ENCODE assay signal across 8 mouse cellular contexts in the genomic region with DNA sequence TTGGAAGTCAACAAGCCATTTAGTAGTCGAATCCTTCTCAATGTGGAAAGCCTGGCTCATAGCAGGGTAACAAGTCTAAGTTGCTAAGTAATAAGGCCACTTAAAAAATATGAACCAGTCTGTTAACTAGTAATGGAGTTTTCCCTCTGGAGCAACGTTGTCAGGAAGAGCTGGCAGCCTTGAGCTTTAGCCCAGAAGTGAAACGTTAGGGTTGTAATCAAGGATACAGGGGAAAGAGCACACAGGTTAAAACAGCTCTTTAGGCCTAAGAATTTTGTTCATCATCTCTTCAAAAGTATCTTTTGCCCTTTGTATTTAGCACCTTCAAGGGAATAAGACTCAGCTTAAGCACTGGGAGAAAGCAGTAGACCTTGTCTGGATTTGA. TPM values are rescaled to one million over a fixed set of nuclear protein-coding genes. Genes with fewer than 3 reads are reported as not detected.
DNase-seq lines count a peak whose midpoint lies in the region; ATAC-seq and TF ChIP-seq lines count a peak whose summit lies in the region.

No protein-coding gene starts in this region.

- TF ChIP-seq CTCF in MEL (IDR thresholded peaks at IDR 0.05 in 2 of 3, conservative IDR thresholded peaks at IDR 0.05 in 1 of 3; ENCODE audit: control insufficient read depth in 1 of 3, insufficient read depth in 1 of 3, low read depth in 2 of 3, low read length in 3 of 3, poor library complexity in 1 of 3, severe bottlenecking in 1 of 3), result no peak

- H3K9ac ChIP-seq in heart, embryonic 15.5 days, result peak overlapping the region; percentile 57
- H3K9ac ChIP-seq in MEL (ENCODE audit: control insufficient read depth, low read depth, low read length, poor library complexity, severe bottlenecking), result peak overlapping the region; percentile 87
- H3K9ac ChIP-seq in forebrain, embryonic 16.5 days (replicated peaks; ENCODE audit: low read depth, low read length), result peak overlapping the region; percentile 58
- H3K9ac ChIP-seq in midbrain, embryonic 11.5 days (ENCODE audit: low read length), result peak overlapping the region; percentile 69

- H3K79me2 ChIP-seq in MEL (ENCODE audit: control insufficient read depth, insufficient read depth, low read length, poor library complexity), result peaks cover 3% of the 10 kb centered on the region; the same call in 1 of the 2 replicates

- no peak for TF ChIP-seq EP300 in MEL (IDR thresholded peaks at IDR 0.05; ENCODE audit: low read depth in 1 of 2, low read length in 2 of 2)

- TF ChIP-seq RAD21 in MEL (IDR thresholded peaks at IDR 0.05; ENCODE audit: low read depth, low read length), result no peak

- H3K9me3 ChIP-seq in heart, embryonic 15.5 days (replicated peaks), result no peaks in the 10 kb centered on the region
- no peaks in the 10 kb centered on the region for H3K9me3 ChIP-seq in MEL (replicated peaks; ENCODE audit: insufficient read depth, low read length)
- no peaks in the 10 kb centered on the region for H3K9me3 ChIP-seq in forebrain, embryonic 16.5 days (ENCODE audit: control insufficient read depth, low read length)
- no peaks in the 10 kb centered on the region for H3K9me3 ChIP-seq in midbrain, embryonic 11.5 days (ENCODE audit: control insufficient read depth, low read length)

- TF ChIP-seq POLR2A in MEL (IDR thresholded peaks at IDR 0.05; ENCODE audit: control insufficient read depth in 1 of 2, insufficient read depth in 1 of 2, low read depth in 1 of 2, low read length in 2 of 2, poor library complexity in 1 of 2), result no peak

- no peak for ATAC-seq in heart, embryonic 15.5 days (replicated peaks; ENCODE audit: insufficient number of reproducible peaks, insufficient read depth, low FRiP score, low read depth)
- ATAC-seq in forebrain, embryonic 16.5 days, result no peak
- no peak for ATAC-seq in midbrain, embryonic 11.5 days (ENCODE audit: low FRiP score)
- no peak for ATAC-seq in frontal cortex, adult (ENCODE audit: low TSS enrichment)

- WGBS in heart, embryonic 15.5 days, result 6% methylated on average over 3 of the region's 3 CpGs
- WGBS in forebrain, embryonic 16.5 days, result 4% methylated on average over 3 of the region's 3 CpGs
- 10% methylated on average over 3 of the region's 3 CpGs for WGBS in midbrain, embryonic 11.5 days

- peak overlapping the region; percentile 53 for H3K4me3 ChIP-seq in heart, embryonic 15.5 days
- peak overlapping the region; percentile 0 to 44 for H3K4me3 ChIP-seq in MEL (ENCODE audit: control insufficient read depth in 1 of 2, insufficient read depth in 1 of 2, low read depth in 2 of 2, low read length in 2 of 2)
- peak overlapping the region; percentile 44 for H3K4me3 ChIP-seq in forebrain, embryonic 16.5 days (replicated peaks; ENCODE audit: low read length)
- peak overlapping the region; percentile 32 for H3K4me3 ChIP-seq in midbrain, embryonic 11.5 days (ENCODE audit: low read depth, low read length)

- no peaks in the 10 kb centered on the region for H3K27me3 ChIP-seq in heart, embryonic 15.5 days
- H3K27me3 ChIP-seq in MEL (ENCODE audit: control insufficient read depth in 1 of 2, insufficient read depth in 2 of 2, low read length in 2 of 2), result no peaks in the 10 kb centered on the region
- no peaks in the 10 kb centered on the region for H3K27me3 ChIP-seq in forebrain, embryonic 16.5 days (replicated peaks; ENCODE audit: control insufficient read depth, insufficient read depth, low read length)
- H3K27me3 ChIP-seq in midbrain, embryonic 11.5 days (ENCODE audit: control insufficient read depth, insufficient read depth, low read length), result no peaks in the 10 kb centered on the region

- H3K27ac ChIP-seq in heart, embryonic 15.5 days, result peak overlapping the region; percentile 91
- H3K27ac ChIP-seq in MEL (ENCODE audit: control insufficient read depth, low read depth, low read length), result peak overlapping the region; percentile 100
- peak overlapping the region; percentile 81 for H3K27ac ChIP-seq in forebrain, embryonic 16.5 days (ENCODE audit: low read length)
- peak overlapping the region; percentile 90 for H3K27ac ChIP-seq in midbrain, embryonic 11.5 days (ENCODE audit: low read depth, low read length)

- peaks cover 18% of the 10 kb centered on the region for H3K4me1 ChIP-seq in heart, embryonic 15.5 days (replicated peaks)
- H3K4me1 ChIP-seq in MEL (ENCODE audit: control insufficient read depth in 1 of 2, insufficient read depth in 2 of 2, low read length in 2 of 2), result peaks cover 0 to 16% of the 10 kb centered on the region in 2 experiments; a peak in 2 of 4 replicates
- peaks cover 16% of the 10 kb centered on the region for H3K4me1 ChIP-seq in forebrain, embryonic 16.5 days (replicated peaks; ENCODE audit: control insufficient read depth, insufficient read depth, low read length)
- H3K4me1 ChIP-seq in midbrain, embryonic 11.5 days (ENCODE audit: control insufficient read depth, insufficient read depth, low read length), result peaks cover 10% of the 10 kb centered on the region

- no peaks in the 10 kb centered on the region for H3K36me3 ChIP-seq in heart, embryonic 15.5 days
- H3K36me3 ChIP-seq in MEL (ENCODE audit: control insufficient read depth in 1 of 2, insufficient read depth in 2 of 2, low read length in 2 of 2), result peaks cover 0 to 49% of the 10 kb centered on the region in 2 experiments; a peak in 2 of 4 replicates
- H3K36me3 ChIP-seq in forebrain, embryonic 16.5 days (ENCODE audit: control insufficient read depth, insufficient read depth), result no peaks in the 10 kb centered on the region
- no peaks in the 10 kb centered on the region for H3K36me3 ChIP-seq in midbrain, embryonic 11.5 days (ENCODE audit: control insufficient read depth, insufficient read depth, low read length)

- no peak for DNase-seq in heart, adult 11 months
- DNase-seq in MEL (ENCODE audit: low read depth, low spot score) (peak; percentile 86), MN1 (ENCODE audit: low spot score) (no peak)
- peak; percentile 95 for DNase-seq in midbrain, embryonic 11.5 days (ENCODE audit: low spot score, missing footprints)
- no peak for DNase-seq in thymus, postnatal 14 days

- peak overlapping the region; percentile 75 for H3K4me2 ChIP-seq in heart, embryonic 15.5 days
- peak overlapping the region; percentile 62 for H3K4me2 ChIP-seq in forebrain, embryonic 16.5 days (ENCODE audit: low read length)
- peak overlapping the region; percentile 51 for H3K4me2 ChIP-seq in midbrain, embryonic 11.5 days

TF ChIP-seq in MEL, 35 proteins besides CTCF, POLR2A, EP300 and RAD21 (continues in another document):
- TF ChIP-seq SMC3 (IDR thresholded peaks at IDR 0.05; ENCODE audit: low read depth, low read length), result no peak
- TF ChIP-seq TBP (IDR thresholded peaks at IDR 0.05; ENCODE audit: low read depth, low read length), result no peak; the same call in 1 of the 2 replicates
- TF ChIP-seq NELFE (IDR thresholded peaks at IDR 0.05; ENCODE audit: low read depth, low read length), result no peak
- TF ChIP-seq CHD2 (IDR thresholded peaks at IDR 0.05; ENCODE audit: low read length), result no peak
- no peak for TF ChIP-seq TCF12 (IDR thresholded peaks at IDR 0.05; ENCODE audit: low read depth, low read length)
- TF ChIP-seq ZNF384 (IDR thresholded peaks at IDR 0.05; ENCODE audit: low read depth, low read length), result no peak
- no peak for TF ChIP-seq E2F4 (IDR thresholded peaks at IDR 0.05; ENCODE audit: borderline replicate concordance, low read depth, low read length)
- no peak for TF ChIP-seq TAL1 (IDR thresholded peaks at IDR 0.05; ENCODE audit: low read length)
- no peak for TF ChIP-seq HCFC1 (IDR thresholded peaks at IDR 0.05; ENCODE audit: low read depth, low read length)

RNA-seq across cellular contexts. Expression of a gene that starts 0.7 kb away (rescaled TPM):
- polyA plus RNA-seq in heart, embryonic 15.5 days (2015; fragmentation: Nextera tagmentation; extraction: Ambion mirVana), result 0.62 and 0.66 TPM in 2 replicates
- total RNA-seq in MEL (2012; rRNA removed), result 3,786 and 4,217 TPM in 2 replicates
- polyA plus RNA-seq in MEL (2012; ENCODE audit: insufficient read depth in 1 of 2, insufficient read length in 2 of 2, low read depth in 1 of 2, low replicate concordance in 2 of 2, missing spikeins in 1 of 2), result 10 to 100 TPM in 1 of 2 experiments, not detected in 1; 14.4 TPM
- polyA plus RNA-seq in forebrain, embryonic 16.5 days (2015; fragmentation: Nextera tagmentation; extraction: Ambion mirVana), result not detected in 2 replicates
- polyA plus RNA-seq in midbrain, embryonic 11.5 days (2014; fragmentation: Nextera tagmentation; extraction: Ambion mirVana), result 0.53 and 0.77 TPM in 2 replicates

RNA-seq across cellular contexts. Expression of a gene that starts 2.3 kb away (rescaled TPM):
- 0.18 and 0.23 TPM in 2 replicates for polyA plus RNA-seq in heart, embryonic 15.5 days (2015; fragmentation: Nextera tagmentation; extraction: Ambion mirVana)
- 115 and 134 TPM in 2 replicates for total RNA-seq in MEL (2012; rRNA removed)
- polyA plus RNA-seq in MEL (2012; ENCODE audit: insufficient read depth in 1 of 2, insufficient read length in 2 of 2, low read depth in 1 of 2, low replicate concordance in 2 of 2, missing spikeins in 1 of 2), result under 1 TPM in 1 of 2 experiments, not detected in 1; 0.24 TPM
- polyA plus RNA-seq in forebrain, embryonic 16.5 days (2015; fragmentation: Nextera tagmentation; extraction: Ambion mirVana), result 0.15 and 0.22 TPM in 2 replicates
- polyA plus RNA-seq in midbrain, embryonic 11.5 days (2014; fragmentation: Nextera tagmentation; extraction: Ambion mirVana), result 0.59 and 0.61 TPM in 2 replicates

RNA-seq across cellular contexts. Expression of a gene that starts 6.9 kb away (rescaled TPM):
- 0.16 and 0.25 TPM in 2 replicates for polyA plus RNA-seq in heart, embryonic 15.5 days (2015; fragmentation: Nextera tagmentation; extraction: Ambion mirVana)
- total RNA-seq in MEL (2012; rRNA removed), result 541 and 709 TPM in 2 replicates
- polyA plus RNA-seq in MEL (2012; ENCODE audit: insufficient read depth in 1 of 2, insufficient read length in 2 of 2, low read depth in 1 of 2, low replicate concordance in 2 of 2, missing spikeins in 1 of 2), result 1 to 10 TPM in 1 of 2 experiments, not detected in 1; 1.2 TPM
- polyA plus RNA-seq in forebrain, embryonic 16.5 days (2015; fragmentation: Nextera tagmentation; extraction: Ambion mirVana), result 0.30 and 0.61 TPM in 2 replicates
- polyA plus RNA-seq in midbrain, embryonic 11.5 days (2014; fragmentation: Nextera tagmentation; extraction: Ambion mirVana), result 1.2 and 1.3 TPM in 2 replicates

RNA-seq across cellular contexts. Expression of a gene that starts 7.6 kb away (rescaled TPM):
- polyA plus RNA-seq in heart, embryonic 15.5 days (2015; fragmentation: Nextera tagmentation; extraction: Ambion mirVana), result 0.61 and 0.74 TPM in 2 replicates
- 275 and 350 TPM in 2 replicates for total RNA-seq in MEL (2012; rRNA removed)
- under 1 TPM in 1 of 2 experiments, not detected in 1; 0.70 TPM for polyA plus RNA-seq in MEL (2012; ENCODE audit: insufficient read depth in 1 of 2, insufficient read length in 2 of 2, low read depth in 1 of 2, low replicate concordance in 2 of 2, missing spikeins in 1 of 2)
- polyA plus RNA-seq in forebrain, embryonic 16.5 days (2015; fragmentation: Nextera tagmentation; extraction: Ambion mirVana), result 0.23 and 0.47 TPM in 2 replicates
- 0.44 and 0.87 TPM in 2 replicates for polyA plus RNA-seq in midbrain, embryonic 11.5 days (2014; fragmentation: Nextera tagmentation; extraction: Ambion mirVana)

RNA-seq across cellular contexts. Expression of a gene that starts 11.4 kb away (rescaled TPM):
- 1.7 and 2.4 TPM in 2 replicates for polyA plus RNA-seq in heart, embryonic 15.5 days (2015; fragmentation: Nextera tagmentation; extraction: Ambion mirVana)
- total RNA-seq in MEL (2012; rRNA removed), result 1,049 and 1,400 TPM in 2 replicates
- 1 to 10 TPM in 1 of 2 experiments, not detected in 1; 4.5 TPM for polyA plus RNA-seq in MEL (2012; ENCODE audit: insufficient read depth in 1 of 2, insufficient read length in 2 of 2, low read depth in 1 of 2, low replicate concordance in 2 of 2, missing spikeins in 1 of 2)
- polyA plus RNA-seq in forebrain, embryonic 16.5 days (2015; fragmentation: Nextera tagmentation; extraction: Ambion mirVana), result 2.0 and 3.4 TPM in 2 replicates
- 7.2 and 7.4 TPM in 2 replicates for polyA plus RNA-seq in midbrain, embryonic 11.5 days (2014; fragmentation: Nextera tagmentation; extraction: Ambion mirVana)

Comparison
In these comparisons a context has a peak if more than half of its experiments do, and no peak if none do; other contexts are left out.
1. DNase-seq: peak in MEL (single experiment) and midbrain, embryonic 11.5 days (single experiment); none in heart, adult 11 months (single experiment), MN1 (single experiment) and thymus, postnatal 14 days (single experiment).
2. Peak in every context shown above with its lines, with median percentiles within 50 percentile points of each other: H3K27ac ChIP-seq, H3K4me2 ChIP-seq, H3K4me3 ChIP-seq and H3K9ac ChIP-seq.